Mouse (Mus musculus): Measurements from ENCODE around the gene Rrnad1. TPM values are rescaled to one million over a fixed set of nuclear protein-coding genes. Genes with fewer than 3 reads are reported as not detected.
"Not testable (repeated sequence)": the region's sequence is repeated elsewhere in the genome, so short reads cannot be mapped to it uniquely, and the experiment has no call there.

Gene Rrnad1
- polyA plus RNA-seq, 1 experiment from 2014 or later = 23.7 TPM

- H3K4me2 ChIP-seq = peak overlapping the region; percentile 95
- peaks cover 44% of the 10 kb centered on the region for H3K4me1 ChIP-seq
- H3K9ac ChIP-seq = peak overlapping the region; percentile 98
- peak overlapping the region; percentile 96 for H3K4me3 ChIP-seq (replicated peaks)
- ATAC-seq (ENCODE audit: low FRiP score) = no peak
- H3K27ac ChIP-seq = peak overlapping the region; percentile 36; the same call in 1 of the 2 replicates
- no peaks in the 10 kb centered on the region for H3K27me3 ChIP-seq
- no peaks in the 10 kb centered on the region for H3K9me3 ChIP-seq
- 7% methylated on average over 1 of the region's 1 CpGs for WGBS
- peaks cover under 1% of the 10 kb centered on the region; the same call in 1 of the 2 replicates for H3K36me3 ChIP-seq (replicated peaks)
Observed at GRCm38 (mm10) chr3:87907906-87908305, 22.6 kb downstream of the Rrnad1 start.

- Histone ChIP-seq H3K27me3 (no peaks in the 10 kb centered on the region), H3K27ac (peak overlapping the region; percentile 97), H3K4me2 (peak overlapping the region; percentile 95), H3K4me3 (replicated peaks) (peak overlapping the region; percentile 96), H3K4me1 (peaks cover 44% of the 10 kb centered on the region), H3K9ac (peak overlapping the region; percentile 98), H3K9me3 (no peaks in the 10 kb centered on the region), H3K36me3 (replicated peaks) (no peaks in the 10 kb centered on the region)
- WGBS = under 1% methylated on average over 26 of the region's 27 CpGs
- no peak for ATAC-seq (ENCODE audit: low FRiP score)
Observed at GRCm38 (mm10) chr3:87906981-87907857, 23.3 kb downstream of the Rrnad1 start.

DNA sequence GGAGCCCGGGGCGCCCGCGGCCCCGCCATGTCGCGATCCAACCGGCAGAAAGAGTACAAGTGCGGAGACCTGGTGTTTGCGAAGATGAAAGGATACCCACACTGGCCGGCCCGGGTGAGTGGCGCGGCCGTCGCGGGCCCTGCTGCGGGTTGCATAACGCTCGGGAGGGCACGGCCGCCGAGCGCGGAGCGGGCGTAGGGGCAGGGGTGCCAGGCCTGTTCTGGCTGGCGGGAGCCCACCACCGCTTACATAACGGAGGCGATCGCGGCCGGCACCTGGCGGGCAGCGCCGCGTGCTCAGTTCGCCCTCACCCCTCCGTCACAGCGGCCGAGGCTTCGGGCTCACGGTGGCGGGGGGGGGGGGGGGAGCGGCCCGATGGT lies 23.9 kb downstream of the Rrnad1 start:
- WGBS = 0% methylated on average over 27 of the region's 47 CpGs
- H3K27me3 ChIP-seq = no peaks in the 10 kb centered on the region
- no peaks in the 10 kb centered on the region for H3K9me3 ChIP-seq
- H3K36me3 ChIP-seq (replicated peaks) = no peaks in the 10 kb centered on the region
- peak overlapping the region; percentile 95 for H3K4me2 ChIP-seq
- peak overlapping the region; percentile 98 for H3K9ac ChIP-seq
- peak overlapping the region; percentile 97 for H3K27ac ChIP-seq
- peaks cover 44% of the 10 kb centered on the region for H3K4me1 ChIP-seq
- H3K4me3 ChIP-seq (replicated peaks) = peak overlapping the region; percentile 96
- peak; percentile 49 for ATAC-seq (ENCODE audit: low FRiP score)

GRCm38 (mm10) chr3:87905880-87906485 lies 24.5 kb downstream of the Rrnad1 start, which contains the start of gene Hdgf:
Gene Hdgf (plus strand): TSS chr3:87906321.
- Histone ChIP-seq H3K36me3 (replicated peaks) (no peaks in the 10 kb centered on the region), H3K4me3 (replicated peaks) (peak within 1 kb of the TSS; percentile 96), H3K4me2 (peak within 1 kb of the TSS; percentile 95), H3K4me1 (peaks cover 39% of the 10 kb centered on the region), H3K27ac (peak within 1 kb of the TSS; percentile 97), H3K9me3 (no peaks in the 10 kb centered on the region), H3K27me3 (no peaks in the 10 kb centered on the region), H3K9ac (peak within 1 kb of the TSS; percentile 98)
- 1% methylated on average over 57 of the region's 57 CpGs for WGBS
- ATAC-seq (ENCODE audit: low FRiP score) = peak; percentile 94

GRCm38 (mm10) chr3:87903821-87904220 lies 26.7 kb downstream of the Rrnad1 start:
- Histone ChIP-seq H3K27me3 (no peaks in the 10 kb centered on the region), H3K4me3 (replicated peaks) (no peak overlapping the region), H3K4me2 (no peak overlapping the region), H3K9ac (no peak overlapping the region), H3K4me1 (peaks cover 19% of the 10 kb centered on the region), H3K9me3 (no peaks in the 10 kb centered on the region), H3K36me3 (replicated peaks) (no peaks in the 10 kb centered on the region), H3K27ac (no peak overlapping the region)
- 48% methylated on average over 5 of the region's 5 CpGs for WGBS
- ATAC-seq (ENCODE audit: low FRiP score) = no peak

GRCm38 (mm10) chr3:87901959-87902358 lies 28.6 kb downstream of the Rrnad1 start:
- not testable (repeated sequence) for H3K4me3 ChIP-seq (replicated peaks); H3K27ac ChIP-seq; H3K4me1 ChIP-seq; H3K27me3 ChIP-seq; H3K9me3 ChIP-seq; H3K36me3 ChIP-seq (replicated peaks); H3K4me2 ChIP-seq; H3K9ac ChIP-seq; ATAC-seq (ENCODE audit: low FRiP score)
- 82% methylated on average over 6 of the region's 6 CpGs for WGBS

DNA sequence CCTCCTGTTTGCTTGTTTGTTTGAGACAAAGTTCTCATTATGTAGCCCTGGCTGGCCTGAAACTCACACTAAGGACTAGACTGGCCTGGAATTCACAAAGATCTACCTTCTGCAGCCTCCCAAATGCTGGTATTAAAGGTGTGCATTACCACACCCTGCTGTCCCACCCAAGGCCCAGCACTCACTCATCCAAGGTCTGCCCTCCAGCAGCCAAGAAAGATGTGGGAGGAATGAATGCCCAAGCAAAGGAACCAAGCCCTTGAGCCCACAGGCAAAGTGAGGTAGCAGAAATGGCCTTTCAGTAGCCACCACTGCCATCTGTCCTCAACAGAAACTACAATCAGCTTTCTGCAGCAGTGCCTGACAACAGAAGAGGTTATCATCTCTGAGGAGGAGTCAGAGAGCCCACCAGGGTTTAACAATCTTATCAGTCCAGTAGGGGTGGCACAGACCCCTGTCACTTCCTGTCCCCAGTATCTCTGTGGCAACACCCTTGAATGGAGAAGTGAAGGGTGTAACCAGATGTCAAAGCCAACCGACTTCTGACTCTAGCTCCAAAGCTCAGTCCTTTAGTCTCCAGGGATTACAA lies 29.4 kb downstream of the Rrnad1 start:
- Histone ChIP-seq H3K4me1 (no peaks in the 10 kb centered on the region), H3K36me3 (replicated peaks) (no peaks in the 10 kb centered on the region), H3K9me3 (no peaks in the 10 kb centered on the region), H3K4me3 (replicated peaks) (no peak overlapping the region), H3K27ac (no peak overlapping the region), H3K27me3 (no peaks in the 10 kb centered on the region), H3K9ac (no peak overlapping the region), H3K4me2 (no peak overlapping the region)
- WGBS = 59% methylated on average over 1 of the region's 1 CpGs
- ATAC-seq (ENCODE audit: low FRiP score) = no peak

- no peaks in the 10 kb centered on the region for H3K9me3 ChIP-seq
- H3K4me2 ChIP-seq = no peak overlapping the region
- H3K36me3 ChIP-seq (replicated peaks) = no peaks in the 10 kb centered on the region
- H3K9ac ChIP-seq = no peak overlapping the region
- no peak overlapping the region for H3K27ac ChIP-seq
- H3K4me1 ChIP-seq = no peaks in the 10 kb centered on the region
- 79% methylated on average over 3 of the region's 3 CpGs for WGBS
- no peak overlapping the region for H3K4me3 ChIP-seq (replicated peaks)
- H3K27me3 ChIP-seq = no peaks in the 10 kb centered on the region
- no peak for ATAC-seq (ENCODE audit: low FRiP score)
Observed at GRCm38 (mm10) chr3:87899776-87900175, 30.7 kb downstream of the Rrnad1 start.

- Histone ChIP-seq H3K4me2 (no peak overlapping the region), H3K27ac (no peak overlapping the region), H3K4me3 (replicated peaks) (no peak overlapping the region), H3K4me1 (no peaks in the 10 kb centered on the region), H3K27me3 (no peaks in the 10 kb centered on the region), H3K9me3 (no peaks in the 10 kb centered on the region), H3K9ac (no peak overlapping the region), H3K36me3 (replicated peaks) (no peaks in the 10 kb centered on the region)
- no peak for ATAC-seq (ENCODE audit: low FRiP score)
- WGBS = 71% methylated on average over 3 of the region's 3 CpGs
Observed at GRCm38 (mm10) chr3:87899266-87899665, 31.3 kb downstream of the Rrnad1 start.

- H3K4me2 ChIP-seq = no peak overlapping the region
- no peak overlapping the region for H3K27ac ChIP-seq
- no peaks in the 10 kb centered on the region for H3K27me3 ChIP-seq
- WGBS = 71% methylated on average over 3 of the region's 3 CpGs
- no peaks in the 10 kb centered on the region for H3K9me3 ChIP-seq
- no peak overlapping the region for H3K9ac ChIP-seq
- H3K36me3 ChIP-seq (replicated peaks) = no peaks in the 10 kb centered on the region
- no peaks in the 10 kb centered on the region for H3K4me1 ChIP-seq
- no peak overlapping the region for H3K4me3 ChIP-seq (replicated peaks)
- ATAC-seq (ENCODE audit: low FRiP score) = no peak
Observed at GRCm38 (mm10) chr3:87893367-87893905, 37.1 kb downstream of the Rrnad1 start.

DNA sequence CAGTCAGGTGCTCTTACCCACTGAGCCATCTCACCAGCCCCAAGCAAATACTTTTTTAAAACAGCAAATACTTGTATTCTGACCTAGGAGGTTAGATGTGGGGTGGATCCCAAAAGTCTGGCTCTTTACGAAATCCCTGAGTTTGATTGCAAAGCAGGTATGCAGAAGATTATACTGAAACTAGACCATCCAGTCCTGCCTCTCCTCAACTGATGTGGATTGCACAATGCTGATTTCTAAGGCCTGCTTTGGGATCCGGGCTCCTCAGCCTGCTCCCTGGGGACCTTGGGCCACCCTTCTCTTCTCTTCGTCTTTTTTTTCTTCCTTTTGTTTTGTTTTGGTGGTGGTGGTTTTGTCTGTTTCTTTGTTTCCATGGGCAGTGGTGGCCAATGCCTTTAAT lies 39.0 kb downstream of the Rrnad1 start:
- Histone ChIP-seq H3K4me2 (no peak overlapping the region), H3K36me3 (replicated peaks) (no peaks in the 10 kb centered on the region), H3K4me1 (no peaks in the 10 kb centered on the region), H3K4me3 (replicated peaks) (no peak overlapping the region), H3K9ac (no peak overlapping the region), H3K9me3 (no peaks in the 10 kb centered on the region), H3K27me3 (no peaks in the 10 kb centered on the region), H3K27ac (no peak overlapping the region)
- no peak for ATAC-seq (ENCODE audit: low FRiP score)
- 51% methylated on average over 3 of the region's 3 CpGs for WGBS

DNA sequence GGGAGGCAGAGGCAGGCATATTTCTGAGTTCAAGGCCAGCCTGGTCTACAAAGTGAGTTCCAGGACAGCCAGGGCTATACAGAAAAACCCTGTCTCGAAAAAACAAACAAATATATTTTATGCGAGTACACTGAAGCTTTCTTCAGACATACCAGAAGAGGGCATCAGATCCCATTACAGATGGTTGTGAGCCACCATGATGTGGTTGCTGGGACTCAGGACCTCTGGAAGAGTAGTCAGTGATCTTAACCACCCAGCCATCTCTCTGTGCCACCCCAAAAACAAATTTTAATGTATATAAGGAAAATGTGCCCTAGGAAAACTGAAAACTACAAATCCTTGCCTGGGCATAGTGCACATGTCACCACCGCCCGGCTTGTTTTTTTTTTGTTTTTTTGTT lies 43.1 kb downstream of the Rrnad1 start:
- H3K4me3 ChIP-seq (replicated peaks); H3K9ac ChIP-seq; H3K36me3 ChIP-seq (replicated peaks); H3K4me2 ChIP-seq; H3K9me3 ChIP-seq; H3K27ac ChIP-seq; H3K27me3 ChIP-seq; ATAC-seq (ENCODE audit: low FRiP score): not testable (repeated sequence)
- peaks cover 19% of the 10 kb centered on the region for H3K4me1 ChIP-seq
- 81% methylated on average over 4 of the region's 4 CpGs for WGBS
